Mouse (Mus musculus) limb, embryonic 12.5 days (tissue): ENCODE data around the gene Emilin1. TPM values are rescaled to one million over a fixed set of nuclear protein-coding genes. Genes with fewer than 3 reads are reported as not detected.

Experiments used
- ATAC-seq: fragments of 200-750 bp; cut with Nextera tagmentation; 2 replicates; pipeline ENCODE4 v1.8.0; 2017; ENCODE audit warnings: low read depth, moderate TSS enrichment; ENCODE audit not compliant: insufficient number of reproducible peaks, insufficient read depth, low FRiP score, low TSS enrichment
- H3K27ac ChIP-seq: fragments of 300-500 bp; sonication (generic); 2 replicates; pipeline ENCODE4 v1.5.1; 2016; ENCODE audit warnings: mild to moderate bottlenecking, moderate library complexity
- H3K27me3 ChIP-seq: fragments of 300-500 bp; sonication (generic); 2 replicates; pipeline ENCODE4 v1.6.1; 2016; ENCODE audit warnings: mild to moderate bottlenecking, moderate library complexity
- H3K36me3 ChIP-seq: fragments of 300-500 bp; sonication (generic); 2 replicates; pipeline ENCODE4 v1.6.1; 2016; ENCODE audit warnings: mild to moderate bottlenecking, moderate library complexity
- H3K4me1 ChIP-seq: fragments of 300-500 bp; sonication (generic); replicated peaks from 2 replicates; pipeline ENCODE4 v1.6.1; 2016
- H3K4me2 ChIP-seq: fragments of 300-500 bp; sonication (generic); 2 replicates; pipeline ENCODE4 v1.6.1; 2016; ENCODE audit warnings: mild to moderate bottlenecking, moderate library complexity
- H3K4me3 ChIP-seq: fragments of 300-500 bp; sonication (generic); replicated peaks from 2 replicates; pipeline ENCODE4 v1.5.1; 2016; ENCODE audit warnings: mild to moderate bottlenecking
- H3K9ac ChIP-seq: fragments of 300-500 bp; sonication (generic); replicated peaks from 2 replicates; pipeline ENCODE4 v1.6.1; 2016; ENCODE audit warnings: mild to moderate bottlenecking, moderate library complexity
- H3K9me3 ChIP-seq: fragments of 300-500 bp; sonication (generic); 2 replicates; pipeline ENCODE4 v1.6.1; 2016; ENCODE audit warnings: mild to moderate bottlenecking, moderate library complexity
- WGBS: fragments of 180-500 bp; shearing (Covaris S2); methylation state at CpG from one replicate; pipeline ENCODE4 v1.1.7; 2016; 5-methylcytosine and 5-hydroxymethylcytosine counted together
- polyA plus RNA-seq: library from polyadenylated mRNA; unstranded; fragments of >200 nt; fragmentation: Nextera tagmentation; extraction: Ambion mirVana; gene quantifications from 2 replicates; pipeline ENCODE4 v1.2.1, GENCODE M21; 2016

The Emilin1 gene
- 221 and 225 TPM in 2 replicates for polyA plus RNA-seq

DNA sequence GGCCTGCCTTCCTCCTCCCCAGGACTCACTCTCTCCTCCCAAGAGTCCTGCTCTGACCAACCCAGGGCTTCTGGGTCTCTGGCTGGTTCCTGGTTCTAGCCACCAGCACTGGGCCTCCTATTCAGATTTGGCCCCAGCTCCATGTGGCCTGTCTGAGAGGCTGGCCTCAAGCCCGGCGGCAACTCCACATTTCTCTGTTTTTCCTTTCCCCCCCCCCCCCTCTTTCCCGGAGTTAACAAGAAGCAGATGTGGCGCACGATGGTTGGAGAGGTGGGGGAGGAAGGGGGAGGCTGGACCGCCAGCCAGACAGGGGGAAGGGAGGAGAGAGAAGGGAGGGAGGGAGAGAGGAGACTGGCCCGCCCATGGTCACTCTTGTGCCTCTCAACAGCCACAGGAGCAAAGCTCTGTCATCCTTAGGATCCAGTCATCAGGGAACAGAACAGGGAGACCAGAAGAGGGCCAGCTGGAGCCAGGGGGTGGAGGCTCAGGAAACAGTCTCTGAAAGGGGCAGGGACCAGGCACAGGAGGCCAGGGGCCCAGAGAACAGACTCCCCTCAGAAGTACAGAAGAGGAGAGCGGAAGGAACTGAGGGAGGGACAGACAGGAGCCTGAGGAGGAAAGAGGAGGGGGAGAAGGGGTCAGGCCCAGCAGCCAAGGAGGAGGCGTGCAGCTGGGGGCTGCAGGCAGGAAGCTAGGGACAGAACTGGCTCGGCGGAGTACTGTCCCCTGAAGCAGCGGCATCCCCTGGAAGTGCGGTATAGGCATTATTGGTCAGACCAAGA lies at the start of gene Emilin1:
TSS of gene Emilin1 (plus strand) at position 343 of the 782 bp plus-strand sequence.
- Histone ChIP-seq H3K9ac (peak within 1 kb of the TSS; percentile 79), H3K4me3 (peak within 1 kb of the TSS; percentile 59), H3K27ac (peak within 1 kb of the TSS; percentile 99), H3K27me3 (no peaks in the 10 kb centered on the region), H3K36me3 (peaks cover 17% of the 10 kb centered on the region), H3K4me1 (peaks cover 79% of the 10 kb centered on the region), H3K4me2 (peak within 1 kb of the TSS; percentile 98), H3K9me3 (no peaks in the 10 kb centered on the region)
- WGBS: 5% methylated on average over 11 of the region's 13 CpGs
- ATAC-seq: peak; percentile 82

DNA sequence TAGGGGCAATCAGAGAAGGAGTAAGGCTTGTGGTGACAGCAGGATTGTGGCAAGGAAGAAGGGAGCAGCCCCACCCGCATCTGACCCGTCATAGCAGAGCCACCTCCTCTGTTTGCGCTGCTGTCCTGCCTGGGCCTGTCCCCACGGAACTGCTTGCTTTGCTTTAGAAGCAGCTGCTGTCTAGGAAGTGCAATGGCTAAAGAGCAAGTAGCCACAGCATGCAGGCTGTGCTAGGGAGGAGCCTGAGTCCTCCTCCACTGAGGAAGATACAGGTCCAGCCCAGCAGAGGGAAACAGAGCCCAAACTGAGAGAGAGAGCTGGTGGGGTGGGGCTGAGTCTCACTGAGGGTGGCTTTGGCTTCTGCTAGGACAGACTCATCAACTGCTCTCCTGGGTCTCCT lies 49.4 kb upstream of the Emilin1 start:
- no peak overlapping the region for H3K4me2 ChIP-seq
- whole genome bisulfite sequencing: 43% methylated on average over 4 of the region's 4 CpGs
- no peaks in the 10 kb centered on the region for H3K27me3 ChIP-seq
- H3K27ac ChIP-seq: no peak overlapping the region
- peaks cover 27% of the 10 kb centered on the region; the same call in 1 of the 2 replicates for H3K36me3 ChIP-seq
- H3K9me3 ChIP-seq: no peaks in the 10 kb centered on the region
- H3K4me3 ChIP-seq: no peak overlapping the region
- no peak for ATAC-seq
- no peak overlapping the region; the same call in 1 of the 2 replicates for H3K9ac ChIP-seq
- H3K4me1 ChIP-seq: peaks cover 2% of the 10 kb centered on the region; the same call in 1 of the 2 replicates

DNA sequence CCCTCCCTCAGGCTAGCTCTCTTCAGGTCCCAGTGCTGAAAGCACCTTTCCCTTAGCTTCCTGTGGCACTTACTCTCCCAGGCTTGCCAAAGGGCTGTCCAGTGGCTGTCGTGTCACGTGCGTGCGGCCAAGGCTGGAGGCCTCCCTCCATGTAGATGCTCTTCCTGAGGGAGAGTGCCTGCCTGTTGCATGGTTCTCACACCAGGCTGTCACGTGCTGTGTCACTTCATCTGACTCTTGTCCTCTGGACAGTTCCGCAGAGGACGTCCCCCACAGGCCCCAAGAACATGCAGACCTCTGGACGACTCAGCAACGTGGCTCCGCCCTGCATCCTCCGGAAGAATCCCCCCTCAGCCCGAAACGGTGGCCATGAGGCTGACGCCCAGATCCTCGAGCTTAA lies 48.9 kb upstream of the Emilin1 start:
- no peak for ATAC-seq
- peaks cover 4% of the 10 kb centered on the region; the same call in 1 of the 2 replicates for H3K4me1 ChIP-seq
- no peak overlapping the region; the same call in 1 of the 2 replicates for H3K9ac ChIP-seq
- H3K27me3 ChIP-seq: no peaks in the 10 kb centered on the region
- H3K36me3 ChIP-seq: peaks cover 27% of the 10 kb centered on the region; the same call in 1 of the 2 replicates
- no peak overlapping the region for H3K4me3 ChIP-seq
- no peak overlapping the region for H3K27ac ChIP-seq
- no peaks in the 10 kb centered on the region for H3K9me3 ChIP-seq
- WGBS: 42% methylated on average over 15 of the region's 15 CpGs
- H3K4me2 ChIP-seq: no peak overlapping the region

DNA sequence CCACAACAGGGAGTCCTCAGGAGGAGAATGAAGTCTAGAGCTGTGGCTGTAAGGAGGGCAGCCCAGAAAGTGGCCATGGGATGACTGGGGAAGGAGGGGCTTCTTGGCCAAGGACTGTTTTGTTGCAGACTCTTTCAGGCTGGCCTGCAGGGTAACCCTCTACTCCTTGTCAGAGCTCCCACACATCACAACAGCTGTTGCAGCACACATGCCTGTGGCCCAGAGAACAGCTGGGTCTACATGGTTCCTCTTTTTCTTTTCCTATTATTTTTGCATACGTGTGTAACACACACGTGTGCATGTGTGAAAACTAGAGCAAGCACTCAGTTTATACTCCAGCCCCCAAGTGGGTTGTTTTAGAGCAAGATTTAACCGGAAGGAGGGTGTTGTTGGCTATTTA lies 46.3 kb upstream of the Emilin1 start:
- Histone ChIP-seq H3K9ac (no peak overlapping the region), H3K36me3 (peaks cover 41% of the 10 kb centered on the region), H3K27ac (no peak overlapping the region), H3K27me3 (no peaks in the 10 kb centered on the region), H3K4me1 (peaks cover 14% of the 10 kb centered on the region), H3K4me2 (no peak overlapping the region), H3K4me3 (no peak overlapping the region), H3K9me3 (no peaks in the 10 kb centered on the region)
- 94% methylated on average over 3 of the region's 3 CpGs for WGBS
- ATAC-seq: no peak

DNA sequence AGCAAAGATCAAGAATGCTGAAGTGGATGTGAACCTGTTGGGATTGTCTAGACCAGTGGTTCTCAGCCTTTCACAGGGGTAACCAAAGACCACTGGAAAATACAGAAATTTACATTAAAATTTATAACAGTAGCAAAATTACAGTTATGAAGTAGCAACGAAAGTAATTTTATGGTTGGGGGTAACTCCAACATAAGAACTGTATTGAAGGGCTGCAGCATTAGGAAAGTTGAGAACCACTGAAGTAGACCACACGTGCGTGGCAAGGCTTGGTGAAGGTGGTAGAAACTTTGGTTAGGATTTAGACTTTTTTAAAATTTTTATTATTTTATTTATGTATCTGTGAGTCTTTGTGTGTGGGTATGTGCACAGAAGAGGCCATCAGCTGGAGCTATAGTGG lies 45.5 kb upstream of the Emilin1 start, which contains the start of gene Tmem214:
TSS of gene Tmem214 (plus strand) at position 301 of the 400 bp plus-strand sequence.
- no peaks in the 10 kb centered on the region for H3K27me3 ChIP-seq
- peaks cover 47% of the 10 kb centered on the region for H3K36me3 ChIP-seq
- peak within 1 kb of the TSS; percentile 84 for H3K27ac ChIP-seq
- no peak for ATAC-seq
- no peak within 1 kb of the TSS for H3K4me3 ChIP-seq
- no peaks in the 10 kb centered on the region for H3K9me3 ChIP-seq
- WGBS: 88% methylated on average over 3 of the region's 3 CpGs
- H3K9ac ChIP-seq: no peak within 1 kb of the TSS
- peaks cover 14% of the 10 kb centered on the region for H3K4me1 ChIP-seq
- peak within 1 kb of the TSS; percentile 81 for H3K4me2 ChIP-seq

DNA sequence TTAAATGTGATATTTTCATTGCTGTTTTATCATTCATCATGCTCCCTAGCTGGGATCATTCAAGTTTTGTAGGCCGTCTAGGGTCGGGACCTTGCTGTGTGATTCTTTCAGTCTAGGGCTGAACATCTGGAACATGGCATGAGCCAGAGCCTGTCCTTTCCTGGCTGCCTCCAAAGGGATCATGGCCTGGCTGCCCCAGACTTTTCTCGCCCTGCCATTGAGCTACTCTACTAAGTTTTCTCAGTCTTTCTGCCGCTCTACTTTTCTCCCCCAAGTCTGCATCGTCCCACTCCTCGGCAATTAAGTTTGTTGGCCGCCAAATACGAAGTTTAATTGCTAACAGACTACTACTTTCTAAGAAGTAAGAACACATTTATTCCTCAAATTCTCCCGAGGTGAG lies 44.2 kb upstream of the Emilin1 start:
- H3K36me3 ChIP-seq: peaks cover 58% of the 10 kb centered on the region
- 10% methylated on average over 9 of the region's 9 CpGs for WGBS
- peak overlapping the region; percentile 81 for H3K4me2 ChIP-seq
- peak overlapping the region; percentile 86 for H3K4me3 ChIP-seq
- H3K9me3 ChIP-seq: no peaks in the 10 kb centered on the region
- no peak for ATAC-seq
- H3K9ac ChIP-seq: peak overlapping the region; percentile 87
- H3K27ac ChIP-seq: peak overlapping the region; percentile 84
- H3K4me1 ChIP-seq: peaks cover 14% of the 10 kb centered on the region
- H3K27me3 ChIP-seq: no peaks in the 10 kb centered on the region

DNA sequence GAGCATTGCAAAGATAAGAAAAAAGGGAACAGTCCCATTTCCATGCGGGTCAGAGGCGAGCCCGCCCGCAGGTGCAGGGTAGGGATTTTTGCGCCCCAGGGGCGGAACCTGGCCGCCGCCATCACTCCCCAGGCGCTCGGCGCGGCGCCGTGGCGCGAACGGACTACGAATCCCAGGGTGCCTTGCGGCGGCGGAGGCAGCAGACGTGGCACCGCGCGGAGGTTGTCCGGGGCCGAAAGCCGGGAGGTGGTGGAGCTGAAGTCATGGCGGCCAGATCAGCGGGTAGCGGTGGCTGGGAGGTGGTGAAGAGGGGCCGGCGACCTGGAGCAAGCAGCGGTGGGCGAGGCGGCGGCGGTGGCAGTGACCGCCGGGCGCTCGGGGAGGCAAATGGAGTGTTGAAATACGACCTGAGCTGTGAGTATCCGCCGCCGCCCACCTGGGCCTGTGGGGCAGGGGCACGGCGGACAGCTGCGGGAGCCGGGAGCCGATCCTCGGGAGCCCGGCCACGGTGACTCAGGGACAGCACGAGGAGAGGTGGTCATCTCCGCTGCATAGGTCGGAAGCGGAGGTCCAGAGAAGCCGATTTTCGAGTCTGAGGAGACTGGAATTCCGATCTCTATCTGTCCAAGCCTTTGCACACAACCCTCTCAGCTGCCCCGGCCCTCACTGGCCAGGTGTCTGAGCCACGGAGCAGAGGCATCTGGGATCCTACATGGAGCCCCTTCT lies 43.6 kb upstream of the Emilin1 start:
- H3K9ac ChIP-seq: peak overlapping the region; percentile 87
- H3K4me2 ChIP-seq: peak overlapping the region; percentile 81
- peak overlapping the region; percentile 86 for H3K4me3 ChIP-seq
- no peaks in the 10 kb centered on the region for H3K9me3 ChIP-seq
- H3K27ac ChIP-seq: peak overlapping the region; percentile 84
- peak; percentile 90 for ATAC-seq
- H3K27me3 ChIP-seq: no peaks in the 10 kb centered on the region
- H3K36me3 ChIP-seq: peaks cover 59% of the 10 kb centered on the region
- under 1% methylated on average over 55 of the region's 63 CpGs for WGBS
- H3K4me1 ChIP-seq: peaks cover 14% of the 10 kb centered on the region

DNA sequence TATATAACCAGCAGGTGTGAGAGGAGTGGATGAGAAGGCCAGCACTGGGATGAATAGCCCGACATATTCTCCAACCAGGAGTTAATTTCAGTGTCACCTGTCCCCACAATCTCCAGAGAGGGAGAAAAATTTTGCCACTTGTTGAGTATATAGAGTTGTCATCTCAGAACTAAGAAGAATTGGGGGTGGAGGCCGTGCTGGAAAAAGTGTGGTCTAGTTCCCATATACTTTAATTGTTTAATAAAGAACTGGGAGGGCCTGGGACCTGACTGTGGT lies 43.1 kb upstream of the Emilin1 start:
- WGBS: 22% methylated on average over 2 of the region's 2 CpGs
- no peaks in the 10 kb centered on the region for H3K27me3 ChIP-seq
- peaks cover 14% of the 10 kb centered on the region for H3K4me1 ChIP-seq
- peaks cover 59% of the 10 kb centered on the region for H3K36me3 ChIP-seq
- H3K9ac ChIP-seq: peak overlapping the region; percentile 87
- H3K4me3 ChIP-seq: peak overlapping the region; percentile 86
- no peaks in the 10 kb centered on the region for H3K9me3 ChIP-seq
- H3K27ac ChIP-seq: peak overlapping the region; percentile 84
- no peak for ATAC-seq
- peak overlapping the region; percentile 81 for H3K4me2 ChIP-seq

DNA sequence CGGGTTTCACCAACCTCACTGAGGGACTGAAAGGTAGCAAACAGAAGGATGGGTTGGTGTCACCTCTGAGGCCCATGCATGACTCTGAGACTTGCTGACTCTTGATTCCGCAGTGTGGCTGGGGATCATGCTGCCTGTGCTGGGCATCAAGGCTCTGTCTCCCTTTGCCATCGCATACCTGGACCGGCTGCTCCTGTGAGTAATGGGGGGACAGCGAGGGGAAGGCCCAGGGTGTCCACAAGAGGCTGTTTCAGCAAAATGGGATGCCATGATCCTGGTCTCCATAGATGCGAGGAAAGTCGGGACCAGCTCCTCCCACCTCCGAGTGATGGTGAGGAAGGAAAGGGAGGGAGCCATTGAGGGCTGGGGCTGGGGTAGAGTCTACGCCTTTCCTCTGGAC lies 40.6 kb upstream of the Emilin1 start:
- WGBS: 95% methylated on average over 9 of the region's 9 CpGs
- peaks cover 71% of the 10 kb centered on the region for H3K36me3 ChIP-seq
- no peak for ATAC-seq

DNA sequence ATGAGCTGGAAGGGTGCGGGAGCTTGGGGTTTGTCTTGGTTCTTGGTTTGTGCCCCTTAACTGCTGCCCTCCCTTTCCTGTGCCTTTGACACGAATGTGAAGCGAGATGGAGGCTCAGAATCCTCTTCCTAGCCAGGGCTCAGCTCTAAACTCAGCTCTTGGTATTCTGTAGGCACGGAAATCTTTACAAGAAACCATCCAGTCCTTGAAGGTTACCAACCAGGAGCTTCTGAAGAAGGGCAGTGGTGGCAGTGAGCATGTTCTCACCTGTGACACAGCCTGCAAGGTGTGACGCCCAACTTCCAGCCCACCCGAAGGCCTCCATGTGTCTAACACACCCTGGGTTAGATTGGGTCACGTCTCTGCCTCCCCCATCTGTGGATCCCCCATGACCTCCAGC lies 38.8 kb upstream of the Emilin1 start:
- Histone ChIP-seq H3K9ac (no peak overlapping the region), H3K27ac (no peak overlapping the region), H3K9me3 (no peaks in the 10 kb centered on the region), H3K4me1 (peaks cover 32% of the 10 kb centered on the region), H3K36me3 (peaks cover 77% of the 10 kb centered on the region), H3K4me3 (no peak overlapping the region), H3K27me3 (no peaks in the 10 kb centered on the region), H3K4me2 (no peak overlapping the region)
- no peak for ATAC-seq
- WGBS: 91% methylated on average over 7 of the region's 7 CpGs

More for the DNA sequence above, 40.6 kb upstream of the Emilin1 start:
- Histone ChIP-seq H3K4me2 (no peak overlapping the region), H3K4me1 (peaks cover 22% of the 10 kb centered on the region), H3K27me3 (no peaks in the 10 kb centered on the region), H3K4me3 (no peak overlapping the region), H3K27ac (no peak overlapping the region), H3K9ac (no peak overlapping the region; the same call in 1 of the 2 replicates), H3K9me3 (no peaks in the 10 kb centered on the region)

DNA sequence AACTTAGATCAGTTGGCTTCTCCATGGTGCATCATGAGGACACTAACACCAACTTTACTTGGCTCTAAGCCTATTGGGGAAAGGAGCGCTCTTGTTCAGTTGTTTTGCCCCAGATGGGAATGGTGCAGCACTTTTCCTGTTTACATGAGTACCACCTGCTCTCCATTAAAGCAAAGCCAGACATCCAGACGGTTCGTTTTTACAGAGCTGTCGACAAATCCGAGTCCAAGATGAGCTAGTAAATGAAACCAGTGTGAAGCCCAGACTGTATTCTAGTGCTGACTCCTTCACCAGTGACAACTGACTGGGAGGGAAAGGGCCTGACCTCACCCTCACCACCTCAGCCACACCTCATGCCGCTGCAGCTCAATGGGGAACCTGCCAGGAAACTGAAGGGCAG lies 34.6 kb upstream of the Emilin1 start:
- H3K4me2 ChIP-seq: peak overlapping the region; percentile 13; the same call in 1 of the 2 replicates
- no peak overlapping the region for H3K4me3 ChIP-seq
- H3K27me3 ChIP-seq: no peaks in the 10 kb centered on the region
- no peaks in the 10 kb centered on the region for H3K9me3 ChIP-seq
- 0 out of 2 replicates have a peak, but pooled peaks have one; percentile 15 for ATAC-seq
- peaks cover 23% of the 10 kb centered on the region for H3K4me1 ChIP-seq
- 18% methylated on average over 6 of the region's 6 CpGs for WGBS
- peaks cover 45% of the 10 kb centered on the region for H3K36me3 ChIP-seq
- peak overlapping the region; percentile 66 for H3K27ac ChIP-seq
- H3K9ac ChIP-seq: no peak overlapping the region
